Mouse (Mus musculus): Measurements from ENCODE around the gene Suco. TPM values are rescaled to one million over a fixed set of nuclear protein-coding genes. Genes with fewer than 3 reads are reported as not detected.

Suco gene
- polyA plus RNA-seq, 1 experiment from 2014 or later = 10.7 TPM

GRCm38 (mm10) chr1:161782725-161783124 is 93.8 kb downstream of the Suco start:
- Histone ChIP-seq H3K9ac (no peak overlapping the region), H3K27ac (no peak overlapping the region), H3K4me3 (replicated peaks) (no peak overlapping the region), H3K4me1 (replicated peaks) (no peaks in the 10 kb centered on the region), H3K36me3 (no peaks in the 10 kb centered on the region), H3K27me3 (no peaks in the 10 kb centered on the region; the same call in 1 of the 2 replicates), H3K4me2 (no peak overlapping the region), H3K9me3 (replicated peaks) (no peaks in the 10 kb centered on the region)
- DNase-seq (no peak), ATAC-seq (ENCODE audit: low read depth) (no peak)
- WGBS (ENCODE audit: insufficient replicate concordance) = 71% methylated on average over 2 of the region's 2 CpGs

GRCm38 (mm10) chr1:161781594-161781993 is 94.9 kb downstream of the Suco start:
- Histone ChIP-seq H3K9ac (no peak overlapping the region), H3K9me3 (replicated peaks) (no peaks in the 10 kb centered on the region), H3K4me1 (replicated peaks) (no peaks in the 10 kb centered on the region), H3K4me2 (no peak overlapping the region), H3K27ac (no peak overlapping the region), H3K36me3 (no peaks in the 10 kb centered on the region), H3K27me3 (no peaks in the 10 kb centered on the region; the same call in 1 of the 2 replicates), H3K4me3 (replicated peaks) (no peak overlapping the region)
- WGBS (ENCODE audit: insufficient replicate concordance) = 61% methylated on average over 5 of the region's 5 CpGs
- DNase-seq (no peak), ATAC-seq (ENCODE audit: low read depth) (no peak)

- Histone ChIP-seq H3K36me3 (no peaks in the 10 kb centered on the region), H3K27me3 (no peaks in the 10 kb centered on the region; the same call in 1 of the 2 replicates), H3K4me3 (replicated peaks) (no peak overlapping the region), H3K4me2 (no peak overlapping the region), H3K4me1 (replicated peaks) (no peaks in the 10 kb centered on the region), H3K9me3 (replicated peaks) (no peaks in the 10 kb centered on the region), H3K9ac (no peak overlapping the region), H3K27ac (no peak overlapping the region)
- no peak for DNase-seq
- ATAC-seq (ENCODE audit: low read depth) = no peak
Measured at GRCm38 (mm10) chr1:161779057-161779456, 97.4 kb downstream of the Suco start.

GRCm38 (mm10) chr1:161775151-161775550 is 101.3 kb downstream of the Suco start:
- Histone ChIP-seq H3K9ac (no peak overlapping the region), H3K4me1 (replicated peaks) (peaks cover 17% of the 10 kb centered on the region), H3K4me2 (no peak overlapping the region), H3K27me3 (no peaks in the 10 kb centered on the region), H3K36me3 (no peaks in the 10 kb centered on the region), H3K27ac (no peak overlapping the region), H3K9me3 (replicated peaks) (no peaks in the 10 kb centered on the region), H3K4me3 (replicated peaks) (no peak overlapping the region)
- DNase-seq (no peak), ATAC-seq (ENCODE audit: low read depth) (no peak)
- 78% methylated on average over 6 of the region's 6 CpGs for WGBS (ENCODE audit: insufficient replicate concordance)

GRCm38 (mm10) chr1:161771293-161771692 is 105.2 kb downstream of the Suco start:
- WGBS (ENCODE audit: insufficient replicate concordance) = 29% methylated on average over 2 of the region's 2 CpGs

GRCm38 (mm10) chr1:161769329-161769728 is 107.2 kb downstream of the Suco start:
- H3K4me3 ChIP-seq (replicated peaks) = no peak overlapping the region
- ATAC-seq (ENCODE audit: low read depth) = no peak
- no peak overlapping the region for H3K27ac ChIP-seq
- 38% methylated on average over 1 of the region's 1 CpGs for whole genome bisulfite sequencing (ENCODE audit: insufficient replicate concordance)
- no peaks in the 10 kb centered on the region for H3K9me3 ChIP-seq (replicated peaks)
- H3K9ac ChIP-seq = no peak overlapping the region
- no peaks in the 10 kb centered on the region for H3K36me3 ChIP-seq
- peaks cover 43% of the 10 kb centered on the region for H3K4me1 ChIP-seq (replicated peaks)
- no peak overlapping the region for H3K4me2 ChIP-seq
- 0 out of 2 replicates have a peak, but pooled peaks cover 3% of the 10 kb centered on the region for H3K27me3 ChIP-seq
- DNase-seq = no peak

More at GRCm38 (mm10) chr1:161771293-161771692, 105.2 kb downstream of the Suco start:
- H3K9ac ChIP-seq = no peak overlapping the region
- H3K4me1 ChIP-seq (replicated peaks) = peaks cover 39% of the 10 kb centered on the region
- no peak overlapping the region for H3K4me2 ChIP-seq
- DNase-seq (no peak), ATAC-seq (ENCODE audit: low read depth) (peak; percentile 78)
- no peak overlapping the region for H3K4me3 ChIP-seq (replicated peaks)
- H3K9me3 ChIP-seq (replicated peaks) = no peaks in the 10 kb centered on the region
- H3K27ac ChIP-seq = no peak overlapping the region
- no peaks in the 10 kb centered on the region for H3K36me3 ChIP-seq
- no peaks in the 10 kb centered on the region for H3K27me3 ChIP-seq

- H3K9ac ChIP-seq = peak overlapping the region; percentile 28; the same call in 1 of the 2 replicates
- DNase-seq (no peak), ATAC-seq (ENCODE audit: low read depth) (peak; percentile 61)
- WGBS (ENCODE audit: insufficient replicate concordance) = 8% methylated on average over 12 of the region's 12 CpGs
- H3K9me3 ChIP-seq (replicated peaks) = no peaks in the 10 kb centered on the region
- 0 out of 2 replicates have a peak, but pooled peaks cover 3% of the 10 kb centered on the region for H3K27me3 ChIP-seq
- peak overlapping the region; percentile 42 for H3K4me3 ChIP-seq (replicated peaks)
- peaks cover 43% of the 10 kb centered on the region for H3K4me1 ChIP-seq (replicated peaks)
- H3K4me2 ChIP-seq = peak overlapping the region; percentile 65
- no peaks in the 10 kb centered on the region for H3K36me3 ChIP-seq
- no peak overlapping the region for H3K27ac ChIP-seq
Measured at GRCm38 (mm10) chr1:161767101-161767524, 109.4 kb downstream of the Suco start.

- H3K4me3 ChIP-seq (replicated peaks) = peak overlapping the region; percentile 42
- DNase-seq = peak; percentile 70
- no peaks in the 10 kb centered on the region for H3K36me3 ChIP-seq
- H3K9ac ChIP-seq = 0 out of 2 replicates have a peak overlapping the region, but pooled peaks have one; percentile 28
- H3K9me3 ChIP-seq (replicated peaks) = no peaks in the 10 kb centered on the region
- 13% methylated on average over 5 of the region's 5 CpGs for WGBS (ENCODE audit: insufficient replicate concordance)
- H3K27me3 ChIP-seq = 0 out of 2 replicates have a peak, but pooled peaks cover 3% of the 10 kb centered on the region
- peak; percentile 87 for ATAC-seq (ENCODE audit: low read depth)
- H3K27ac ChIP-seq = no peak overlapping the region
- peaks cover 39% of the 10 kb centered on the region for H3K4me1 ChIP-seq (replicated peaks)
- H3K4me2 ChIP-seq = peak overlapping the region; percentile 65
Measured at GRCm38 (mm10) chr1:161766656-161767055, 109.8 kb downstream of the Suco start.

Other genes starting within 250 kb of the Suco start
- gene Fasl, start 88.2 kb downstream of the Suco start, polyA plus RNA-seq (2015; fragmentation: Nextera tagmentation; extraction: Ambion mirVana) = not detected in 2 replicates
- gene Pigc, start 92.5 kb upstream of the Suco start, polyA plus RNA-seq (2015; fragmentation: Nextera tagmentation; extraction: Ambion mirVana) = 11.9 and 13.5 TPM in 2 replicates
- not detected in 2 replicates for gene 4930558K02Rik, start 103.0 kb upstream of the Suco start, polyA plus RNA-seq (2015; fragmentation: Nextera tagmentation; extraction: Ambion mirVana)

All from liver, embryonic 13.5 days (tissue).